Mouse (Mus musculus) forebrain, embryonic 14.5 days (tissue): ENCODE data around the gene Mrpl24. TPM values are rescaled to one million over a fixed set of nuclear protein-coding genes. Genes with fewer than 3 reads are reported as not detected.
"Not testable (repeated sequence)": the region's sequence is repeated elsewhere in the genome, so short reads cannot be mapped to it uniquely, and the experiment has no call there.

Source experiments
- ATAC-seq: fragments of 200-750 bp; cut with Nextera tagmentation; 2 replicates; pipeline ENCODE4 v1.8.0; 2017; ENCODE audit warnings: mild to moderate bottlenecking, moderate library complexity
- DNase-seq: peaks from one replicate; pipeline ENCODE4 v3.0.0-alpha.2; 2015; ENCODE audit warnings: low spot score
- H3K27ac ChIP-seq: fragments of 300-500 bp; sonication (generic); 2 replicates; pipeline ENCODE4 v1.5.1; 2014; ENCODE audit warnings: low read depth, mild to moderate bottlenecking, control low read depth, low read length, moderate library complexity
- H3K27me3 ChIP-seq: fragments of 300-500 bp; sonication (generic); replicated peaks from 2 replicates; pipeline ENCODE4 v1.6.1; 2014; ENCODE audit warnings: low read length, control low read depth, mixed read lengths; ENCODE audit not compliant: control insufficient read depth, insufficient read depth
- H3K36me3 ChIP-seq: fragments of 300-500 bp; sonication (generic); 2 replicates; pipeline ENCODE4 v1.6.1; 2014; ENCODE audit warnings: low read length, control low read depth; ENCODE audit not compliant: control insufficient read depth, insufficient read depth
- H3K4me1 ChIP-seq: fragments of 300-500 bp; sonication (generic); 2 replicates; pipeline ENCODE4 v1.6.1; 2014; ENCODE audit warnings: antibody characterized with exemption, low read length, control low read depth; ENCODE audit not compliant: control insufficient read depth, insufficient read depth
- H3K4me2 ChIP-seq: fragments of 300-500 bp; sonication (generic); 2 replicates; pipeline ENCODE4 v1.6.1; 2014; ENCODE audit warnings: mild to moderate bottlenecking, control low read depth, low read length
- H3K4me3 ChIP-seq: fragments of 300-500 bp; sonication (generic); 2 replicates; pipeline ENCODE4 v1.5.1; 2014; ENCODE audit warnings: low read depth, low read length, control low read depth
- H3K9ac ChIP-seq: fragments of 300-500 bp; sonication (generic); 2 replicates; pipeline ENCODE4 v1.6.1; 2014; ENCODE audit warnings: mild to moderate bottlenecking, low read length, control low read depth, moderate library complexity
- H3K9me3 ChIP-seq: fragments of 300-500 bp; sonication (generic); replicated peaks from 2 replicates; pipeline ENCODE4 v1.6.1; 2016; ENCODE audit warnings: low read length, control low read depth, mixed read lengths; ENCODE audit not compliant: control insufficient read depth
- WGBS: fragments of 180-500 bp; shearing (Covaris S2); extraction: QIAGEN DNeasy Blood & Tissue Kit; methylation state at CpG from one replicate; pipeline ENCODE4 v1.1.7; 2014; 5-methylcytosine and 5-hydroxymethylcytosine counted together
- polyA plus RNA-seq: library from polyadenylated mRNA; unstranded; fragments of >200 nt; fragmentation: Nextera tagmentation; extraction: Ambion mirVana; gene quantifications from 2 replicates; pipeline ENCODE4 v1.2.1, GENCODE M21; 2014

The Mrpl24 gene
- polyA plus RNA-seq, 1 experiment from 2014 or later, result 69.5 TPM

DNA sequence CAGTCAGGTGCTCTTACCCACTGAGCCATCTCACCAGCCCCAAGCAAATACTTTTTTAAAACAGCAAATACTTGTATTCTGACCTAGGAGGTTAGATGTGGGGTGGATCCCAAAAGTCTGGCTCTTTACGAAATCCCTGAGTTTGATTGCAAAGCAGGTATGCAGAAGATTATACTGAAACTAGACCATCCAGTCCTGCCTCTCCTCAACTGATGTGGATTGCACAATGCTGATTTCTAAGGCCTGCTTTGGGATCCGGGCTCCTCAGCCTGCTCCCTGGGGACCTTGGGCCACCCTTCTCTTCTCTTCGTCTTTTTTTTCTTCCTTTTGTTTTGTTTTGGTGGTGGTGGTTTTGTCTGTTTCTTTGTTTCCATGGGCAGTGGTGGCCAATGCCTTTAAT, 27.8 kb upstream of the Mrpl24 start:
- H3K4me1 ChIP-seq, result no peaks in the 10 kb centered on the region
- H3K27me3 ChIP-seq, result no peaks in the 10 kb centered on the region
- H3K36me3 ChIP-seq, result no peaks in the 10 kb centered on the region
- 43% methylated on average over 3 of the region's 3 CpGs for WGBS
- no peak overlapping the region for H3K4me2 ChIP-seq
- H3K4me3 ChIP-seq, result no peak overlapping the region
- H3K9ac ChIP-seq, result no peak overlapping the region
- no peaks in the 10 kb centered on the region for H3K9me3 ChIP-seq
- DNase-seq (no peak), ATAC-seq (no peak)
- H3K27ac ChIP-seq, result no peak overlapping the region

DNA sequence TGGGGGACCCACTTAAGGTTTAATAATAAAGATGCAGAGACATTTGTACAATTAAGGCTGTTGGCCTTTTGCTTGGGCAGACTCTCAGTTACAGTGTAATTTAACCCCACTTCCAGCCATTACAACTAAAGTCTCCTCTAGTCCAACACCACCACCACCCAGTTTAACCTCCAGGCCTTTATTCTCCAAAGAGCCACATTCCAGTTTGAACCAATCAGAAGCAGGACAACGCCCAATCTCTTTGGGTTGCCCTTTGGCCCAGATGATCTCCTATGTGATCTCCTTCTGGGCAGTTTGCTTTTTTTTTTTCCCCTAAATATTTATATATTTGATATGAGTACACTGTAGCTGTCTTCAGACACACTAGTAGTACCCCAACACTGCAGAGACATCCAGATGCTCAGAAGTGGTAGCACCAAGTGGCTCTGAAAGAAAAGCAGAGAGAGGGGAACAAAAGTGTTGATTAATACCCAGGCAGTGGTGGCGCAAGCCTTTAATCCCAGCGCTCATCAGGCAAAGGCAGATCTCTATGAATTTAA, 25.9 kb upstream of the Mrpl24 start:
- Histone ChIP-seq H3K27me3 (no peaks in the 10 kb centered on the region), H3K4me3 (no peak overlapping the region), H3K4me1 (no peaks in the 10 kb centered on the region), H3K27ac (no peak overlapping the region), H3K36me3 (no peaks in the 10 kb centered on the region), H3K9ac (no peak overlapping the region), H3K9me3 (no peaks in the 10 kb centered on the region), H3K4me2 (no peak overlapping the region)
- DNase-seq, result no peak
- 68% methylated on average over 3 of the region's 3 CpGs for WGBS
- no peak for ATAC-seq

GRCm38 (mm10) chr3:87899266-87899665, 20.0 kb upstream of the Mrpl24 start:
- no peaks in the 10 kb centered on the region for H3K36me3 ChIP-seq
- H3K27me3 ChIP-seq, result no peaks in the 10 kb centered on the region
- WGBS, result 70% methylated on average over 3 of the region's 3 CpGs

GRCm38 (mm10) chr3:87899776-87900175, 19.5 kb upstream of the Mrpl24 start:
- no peak overlapping the region for H3K9ac ChIP-seq
- H3K27me3 ChIP-seq, result no peaks in the 10 kb centered on the region
- H3K36me3 ChIP-seq, result no peaks in the 10 kb centered on the region
- no peak overlapping the region for H3K4me2 ChIP-seq
- WGBS, result 81% methylated on average over 3 of the region's 3 CpGs
- H3K27ac ChIP-seq, result no peak overlapping the region
- no peaks in the 10 kb centered on the region for H3K9me3 ChIP-seq
- H3K4me3 ChIP-seq, result no peak overlapping the region
- ATAC-seq (no peak), DNase-seq (no peak)
- H3K4me1 ChIP-seq, result no peaks in the 10 kb centered on the region

More at GRCm38 (mm10) chr3:87899266-87899665, 20.0 kb upstream of the Mrpl24 start:
- no peak for ATAC-seq
- Histone ChIP-seq H3K27ac (no peak overlapping the region), H3K4me1 (no peaks in the 10 kb centered on the region), H3K4me3 (no peak overlapping the region), H3K9me3 (no peaks in the 10 kb centered on the region), H3K4me2 (no peak overlapping the region), H3K9ac (no peak overlapping the region)
- no peak for DNase-seq

DNA sequence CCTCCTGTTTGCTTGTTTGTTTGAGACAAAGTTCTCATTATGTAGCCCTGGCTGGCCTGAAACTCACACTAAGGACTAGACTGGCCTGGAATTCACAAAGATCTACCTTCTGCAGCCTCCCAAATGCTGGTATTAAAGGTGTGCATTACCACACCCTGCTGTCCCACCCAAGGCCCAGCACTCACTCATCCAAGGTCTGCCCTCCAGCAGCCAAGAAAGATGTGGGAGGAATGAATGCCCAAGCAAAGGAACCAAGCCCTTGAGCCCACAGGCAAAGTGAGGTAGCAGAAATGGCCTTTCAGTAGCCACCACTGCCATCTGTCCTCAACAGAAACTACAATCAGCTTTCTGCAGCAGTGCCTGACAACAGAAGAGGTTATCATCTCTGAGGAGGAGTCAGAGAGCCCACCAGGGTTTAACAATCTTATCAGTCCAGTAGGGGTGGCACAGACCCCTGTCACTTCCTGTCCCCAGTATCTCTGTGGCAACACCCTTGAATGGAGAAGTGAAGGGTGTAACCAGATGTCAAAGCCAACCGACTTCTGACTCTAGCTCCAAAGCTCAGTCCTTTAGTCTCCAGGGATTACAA, 18.2 kb upstream of the Mrpl24 start:
- Histone ChIP-seq H3K4me2 (no peak overlapping the region), H3K27ac (no peak overlapping the region), H3K9ac (no peak overlapping the region), H3K27me3 (no peaks in the 10 kb centered on the region), H3K36me3 (no peaks in the 10 kb centered on the region), H3K4me3 (no peak overlapping the region), H3K4me1 (no peaks in the 10 kb centered on the region), H3K9me3 (no peaks in the 10 kb centered on the region)
- 59% methylated on average over 1 of the region's 1 CpGs for WGBS
- DNase-seq (no peak), ATAC-seq (no peak)

- not testable (repeated sequence) for H3K36me3 ChIP-seq, ATAC-seq, H3K27me3 ChIP-seq, H3K4me1 ChIP-seq, DNase-seq, H3K4me3 ChIP-seq, H3K4me2 ChIP-seq, H3K9ac ChIP-seq, H3K9me3 ChIP-seq, H3K27ac ChIP-seq
- 89% methylated on average over 5 of the region's 6 CpGs for WGBS
Observed at GRCm38 (mm10) chr3:87901959-87902358, 17.3 kb upstream of the Mrpl24 start.

DNA sequence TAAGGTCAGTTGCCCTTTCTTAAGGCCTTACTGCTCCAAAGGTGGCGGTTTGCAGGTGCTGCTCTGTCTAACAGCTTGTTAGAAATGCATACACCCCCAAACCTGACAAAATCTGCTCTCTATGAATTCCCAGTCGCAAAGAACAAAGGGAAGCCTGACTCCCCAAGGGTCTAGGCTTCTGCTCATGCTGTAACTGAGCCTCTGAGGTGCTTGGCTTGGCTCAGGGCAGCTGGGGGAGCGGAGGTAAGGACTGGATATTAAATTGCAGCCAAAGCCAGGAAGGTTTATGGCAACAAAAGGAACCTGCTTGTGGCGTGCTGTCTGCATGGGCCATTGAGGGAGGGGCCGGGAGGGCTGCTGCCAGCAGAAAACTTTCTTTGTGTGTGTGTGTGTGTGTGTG, 15.5 kb upstream of the Mrpl24 start:
- 47% methylated on average over 5 of the region's 5 CpGs for WGBS
- no peak overlapping the region for H3K4me3 ChIP-seq

GRCm38 (mm10) chr3:87905880-87906485, 13.3 kb upstream of the Mrpl24 start, which contains the start of gene Hdgf:
Gene Hdgf (plus strand): TSS chr3:87906321.
- H3K4me2 ChIP-seq, result peak within 1 kb of the TSS; percentile 70
- H3K9me3 ChIP-seq, result no peaks in the 10 kb centered on the region
- under 1% methylated on average over 55 of the region's 57 CpGs for WGBS
- no peaks in the 10 kb centered on the region for H3K27me3 ChIP-seq
- peak within 1 kb of the TSS; percentile 98 for H3K4me3 ChIP-seq
- peak within 1 kb of the TSS; percentile 95 for H3K27ac ChIP-seq
- no peaks in the 10 kb centered on the region for H3K36me3 ChIP-seq
- H3K9ac ChIP-seq, result peak within 1 kb of the TSS; percentile 96
- H3K4me1 ChIP-seq, result peaks cover 26% of the 10 kb centered on the region
- peak; percentile 97 for ATAC-seq
- DNase-seq, result peak; percentile 99

More for the DNA sequence above, 15.5 kb upstream of the Mrpl24 start:
- Histone ChIP-seq H3K4me1 (peaks cover 13% of the 10 kb centered on the region), H3K36me3 (no peaks in the 10 kb centered on the region), H3K9ac (no peak overlapping the region), H3K9me3 (no peaks in the 10 kb centered on the region), H3K4me2 (no peak overlapping the region), H3K27me3 (no peaks in the 10 kb centered on the region), H3K27ac (no peak overlapping the region)
- DNase-seq, result no peak
- ATAC-seq, result no peak

DNA sequence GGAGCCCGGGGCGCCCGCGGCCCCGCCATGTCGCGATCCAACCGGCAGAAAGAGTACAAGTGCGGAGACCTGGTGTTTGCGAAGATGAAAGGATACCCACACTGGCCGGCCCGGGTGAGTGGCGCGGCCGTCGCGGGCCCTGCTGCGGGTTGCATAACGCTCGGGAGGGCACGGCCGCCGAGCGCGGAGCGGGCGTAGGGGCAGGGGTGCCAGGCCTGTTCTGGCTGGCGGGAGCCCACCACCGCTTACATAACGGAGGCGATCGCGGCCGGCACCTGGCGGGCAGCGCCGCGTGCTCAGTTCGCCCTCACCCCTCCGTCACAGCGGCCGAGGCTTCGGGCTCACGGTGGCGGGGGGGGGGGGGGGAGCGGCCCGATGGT, 12.7 kb upstream of the Mrpl24 start:
- peak overlapping the region; percentile 70 for H3K4me2 ChIP-seq
- H3K9me3 ChIP-seq, result no peaks in the 10 kb centered on the region
- 0% methylated on average over 37 of the region's 47 CpGs for WGBS
- H3K4me1 ChIP-seq, result peaks cover 29% of the 10 kb centered on the region
- peak; percentile 38 for ATAC-seq
- no peaks in the 10 kb centered on the region for H3K36me3 ChIP-seq
- peak; percentile 32 for DNase-seq
- peak overlapping the region; percentile 96 for H3K9ac ChIP-seq
- peak overlapping the region; percentile 95 for H3K27ac ChIP-seq
- no peaks in the 10 kb centered on the region for H3K27me3 ChIP-seq
- peak overlapping the region; percentile 98 for H3K4me3 ChIP-seq
